Mouse (Mus musculus): ENCODE measurements around the gene Gm9573.

Gm9573 gene

GRCm38 (mm10) chr17:35626537-35626936 lies at the start of gene Gm9573:
Gene Gm9573 (minus strand): TSS chr17:35626637.
- DNase-seq (ENCODE audit: low read depth, low spot score), result no peak

- DNase-seq (ENCODE audit: low read depth, low spot score), result peak; percentile 95
These were observed 47.1 kb upstream of the Gm9573 start, which contains the start of gene Gtf2h4 for GRCm38 (mm10) chr17:35673416-35674035. Gene Gtf2h4 (minus strand): TSS chr17:35673739.

- DNase-seq (ENCODE audit: low read depth, low spot score), result no peak
These were observed 46.1 kb upstream of the Gm9573 start for GRCm38 (mm10) chr17:35672527-35672926.

GRCm38 (mm10) chr17:35671846-35672245 lies 45.4 kb upstream of the Gm9573 start:
- no peak for DNase-seq (ENCODE audit: low read depth, low spot score)

GRCm38 (mm10) chr17:35669731-35670130 lies 43.3 kb upstream of the Gm9573 start:
- no peak for DNase-seq (ENCODE audit: low read depth, low spot score)

GRCm38 (mm10) chr17:35667334-35668065 lies 41.1 kb upstream of the Gm9573 start, which contains the start of gene Vars2:
Gene Vars2 (minus strand): TSS chr17:35667592.
- peak; percentile 98 for DNase-seq (ENCODE audit: low read depth, low spot score)

GRCm38 (mm10) chr17:35666851-35667256 lies 40.4 kb upstream of the Gm9573 start:
- peak; percentile 39 for DNase-seq (ENCODE audit: low read depth, low spot score)

GRCm38 (mm10) chr17:35665957-35666515 lies 39.6 kb upstream of the Gm9573 start:
- DNase-seq (ENCODE audit: low read depth, low spot score), result peak; percentile 56

GRCm38 (mm10) chr17:35653086-35653485 lies 26.6 kb upstream of the Gm9573 start:
- no peak for DNase-seq (ENCODE audit: low read depth, low spot score)

- no peak for DNase-seq (ENCODE audit: low read depth, low spot score)
These were observed 23.0 kb upstream of the Gm9573 start for GRCm38 (mm10) chr17:35649429-35649828.

GRCm38 (mm10) chr17:35643609-35644236 lies 17.3 kb upstream of the Gm9573 start, which contains the start of gene Mucl3:
Gene Mucl3 (minus strand): TSS chr17:35643695.
- no peak for DNase-seq (ENCODE audit: low read depth, low spot score)

- no peak for DNase-seq (ENCODE audit: low read depth, low spot score)
These were observed 12.9 kb upstream of the Gm9573 start for GRCm38 (mm10) chr17:35639352-35639751.

GRCm38 (mm10) chr17:35638475-35639190 lies 12.2 kb upstream of the Gm9573 start:
- DNase-seq (ENCODE audit: low read depth, low spot score), result peak; percentile 88

GRCm38 (mm10) chr17:35636363-35636762 lies 9.9 kb upstream of the Gm9573 start:
- DNase-seq (ENCODE audit: low read depth, low spot score), result peak; percentile 66

GRCm38 (mm10) chr17:35635699-35636111 lies 9.3 kb upstream of the Gm9573 start:
- DNase-seq (ENCODE audit: low read depth, low spot score), result peak; percentile 87

- DNase-seq (ENCODE audit: low read depth, low spot score), result peak; percentile 41
These were observed 8.8 kb upstream of the Gm9573 start for GRCm38 (mm10) chr17:35635202-35635601.

- peak; percentile 18 for DNase-seq (ENCODE audit: low read depth, low spot score)
These were observed 7.6 kb upstream of the Gm9573 start for GRCm38 (mm10) chr17:35633992-35634391.

- DNase-seq (ENCODE audit: low read depth, low spot score), result peak; percentile 29
These were observed 9.3 kb downstream of the Gm9573 start for GRCm38 (mm10) chr17:35617127-35617526.

GRCm38 (mm10) chr17:35601736-35602354 lies 24.6 kb downstream of the Gm9573 start:
- DNase-seq (ENCODE audit: low read depth, low spot score), result no peak

GRCm38 (mm10) chr17:35601249-35601648 lies 25.2 kb downstream of the Gm9573 start, which contains the start of gene Sfta2:
Gene Sfta2 (plus strand): TSS chr17:35601549.
- no peak for DNase-seq (ENCODE audit: low read depth, low spot score)

- DNase-seq (ENCODE audit: low read depth, low spot score), result no peak
These were observed 29.0 kb downstream of the Gm9573 start for GRCm38 (mm10) chr17:35597399-35597798.

Measured in CD4-positive, CD25-positive, alpha-beta regulatory T cell, adult 2 months (primary cell).